Mouse (Mus musculus) forebrain, embryonic 13.5 days (tissue): ENCODE measurements around the gene Zbtb20. TPM values are rescaled to one million over a fixed set of nuclear protein-coding genes. Genes with fewer than 3 reads are reported as not detected.
A peak's percentile ranks its signal among the peaks of the same experiment; 100 is the strongest.

ENCODE experiments used
- ATAC-seq: fragments of 200-750 bp; cut with Nextera tagmentation; 2 replicates; pipeline ENCODE4 v1.8.0; 2017
- H3K27ac ChIP-seq: fragments of 300-500 bp; sonication (generic); 2 replicates; pipeline ENCODE4 v1.5.1; 2015; ENCODE audit warnings: inconsistent platforms, mild to moderate bottlenecking, moderate library complexity
- H3K27me3 ChIP-seq: fragments of 300-500 bp; sonication (generic); 2 replicates; pipeline ENCODE4 v1.6.1; 2015; ENCODE audit warnings: mild to moderate bottlenecking, inconsistent platforms
- H3K36me3 ChIP-seq: fragments of 300-500 bp; sonication (generic); 2 replicates; pipeline ENCODE4 v1.6.1; 2015; ENCODE audit warnings: mild to moderate bottlenecking, inconsistent platforms; ENCODE audit not compliant: poor library complexity, severe bottlenecking
- H3K4me1 ChIP-seq: fragments of 300-500 bp; sonication (generic); 2 replicates; pipeline ENCODE4 v1.6.1; 2015; ENCODE audit warnings: inconsistent platforms
- H3K4me2 ChIP-seq: fragments of 300-500 bp; sonication (generic); 2 replicates; pipeline ENCODE4 v1.6.1; 2015; ENCODE audit warnings: inconsistent platforms, mild to moderate bottlenecking, moderate library complexity
- H3K4me3 ChIP-seq: fragments of 300-500 bp; sonication (generic); 2 replicates; pipeline ENCODE4 v1.5.1; 2015; ENCODE audit warnings: mild to moderate bottlenecking, inconsistent platforms
- H3K9ac ChIP-seq: fragments of 300-500 bp; sonication (generic); 2 replicates; pipeline ENCODE4 v1.6.1; 2015; ENCODE audit warnings: mild to moderate bottlenecking, inconsistent platforms
- H3K9me3 ChIP-seq: fragments of 300-500 bp; sonication (generic); replicated peaks from 2 replicates; pipeline ENCODE4 v1.6.1; 2016; ENCODE audit warnings: inconsistent platforms
- WGBS: fragments of 180-500 bp; shearing (Covaris S2); methylation state at CpG from one replicate; pipeline ENCODE4 v1.1.7; 2015; 5-methylcytosine and 5-hydroxymethylcytosine counted together
- polyA plus RNA-seq: library from polyadenylated mRNA; unstranded; fragments of >200 nt; fragmentation: Nextera tagmentation; extraction: Ambion mirVana; gene quantifications from 2 replicates; pipeline ENCODE4 v1.2.1, GENCODE M21; 2015

Zbtb20 gene
- polyA plus RNA-seq, 1 experiment from 2014 or later = 79.7 TPM

DNA sequence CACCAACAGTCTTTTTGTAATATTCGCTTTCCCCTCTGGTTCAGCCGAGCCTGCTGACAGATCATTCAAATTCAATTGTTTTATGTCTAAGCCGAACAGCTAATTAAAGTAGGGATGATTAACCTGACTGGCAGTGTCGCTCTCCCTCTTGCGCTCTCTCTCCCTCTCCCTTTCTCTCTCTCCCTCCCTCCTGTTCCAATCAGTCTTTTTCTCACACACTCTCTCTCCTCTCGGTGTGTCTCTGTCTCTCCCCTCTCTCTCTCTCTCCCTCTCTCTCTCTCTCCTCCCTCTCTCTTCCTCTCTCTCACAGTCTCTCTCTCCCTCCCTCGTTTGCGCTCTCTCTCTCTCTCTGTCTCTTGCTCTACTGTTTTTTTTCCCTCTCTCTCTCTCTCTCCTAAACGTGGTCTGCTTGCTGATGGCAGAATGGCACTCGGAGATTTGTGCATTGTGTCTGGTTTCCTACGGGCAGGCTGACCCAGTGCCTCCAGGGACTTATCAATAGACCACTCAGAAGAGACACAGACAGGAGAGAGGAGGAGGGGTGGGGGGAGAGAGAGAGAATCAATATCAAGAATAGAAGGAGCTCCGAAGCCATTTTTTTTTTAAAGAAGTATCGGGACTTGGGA is 627.4 kb downstream of the Zbtb20 start:
- Histone ChIP-seq H3K9me3 (no peaks in the 10 kb centered on the region), H3K4me3 (peak overlapping the region; percentile 54), H3K36me3 (no peaks in the 10 kb centered on the region), H3K27me3 (no peaks in the 10 kb centered on the region), H3K4me1 (peaks cover 49% of the 10 kb centered on the region), H3K4me2 (peak overlapping the region; percentile 76), H3K27ac (peak overlapping the region; percentile 99), H3K9ac (peak overlapping the region; percentile 87)
- peak; percentile 81 for ATAC-seq
- under 1% methylated on average over 13 of the region's 13 CpGs for WGBS

DNA sequence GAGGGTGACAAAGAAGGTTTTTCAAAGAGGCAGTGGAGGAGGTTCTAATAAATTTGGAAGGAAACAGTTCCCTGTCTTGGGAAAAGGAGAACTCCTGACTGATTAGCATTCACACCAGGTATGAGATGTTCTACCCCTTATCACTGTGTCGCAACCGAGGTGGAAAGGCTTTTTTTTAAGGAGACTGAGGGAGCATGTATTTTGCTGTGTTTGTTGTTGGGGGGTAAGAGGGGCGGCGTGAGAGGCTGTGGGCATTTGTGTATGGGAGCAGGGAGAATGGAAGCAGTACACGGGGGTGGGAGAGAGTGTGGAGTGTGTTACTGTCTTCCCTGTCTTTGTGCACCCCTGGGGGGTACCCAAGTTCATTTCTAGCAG is 627.9 kb downstream of the Zbtb20 start:
- 0% methylated on average over 5 of the region's 5 CpGs for WGBS
- peak; percentile 65 for ATAC-seq
- H3K4me1 ChIP-seq = peaks cover 54% of the 10 kb centered on the region

DNA sequence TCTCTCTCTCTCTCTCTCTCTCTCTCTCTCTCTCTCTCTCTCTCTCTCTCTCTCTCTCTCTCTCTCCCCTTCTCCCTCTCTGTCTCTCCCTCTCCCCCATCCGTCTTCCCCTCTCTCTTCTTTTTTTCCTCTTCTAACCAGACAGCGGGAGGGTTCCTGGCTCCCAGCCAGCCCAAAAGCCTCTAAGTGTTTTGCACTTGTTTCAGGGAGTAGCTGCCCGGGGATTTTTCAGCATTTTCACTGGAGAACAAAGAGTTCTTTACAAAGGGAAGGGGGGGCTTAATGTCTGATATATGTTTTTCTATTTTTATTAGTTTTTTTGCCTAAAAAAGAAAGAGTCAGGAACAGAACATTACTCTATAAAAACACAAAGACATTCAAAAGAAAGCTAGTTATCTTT is 628.5 kb downstream of the Zbtb20 start:
- no peaks in the 10 kb centered on the region for H3K27me3 ChIP-seq
- peak overlapping the region; percentile 99 for H3K27ac ChIP-seq
- H3K9me3 ChIP-seq = no peaks in the 10 kb centered on the region
- peaks cover 56% of the 10 kb centered on the region for H3K4me1 ChIP-seq
- 0% methylated on average over 3 of the region's 3 CpGs for WGBS
- no peaks in the 10 kb centered on the region for H3K36me3 ChIP-seq
- H3K4me3 ChIP-seq = peak overlapping the region; percentile 54
- H3K9ac ChIP-seq = peak overlapping the region; percentile 87
- peak; percentile 34 for ATAC-seq
- H3K4me2 ChIP-seq = peak overlapping the region; percentile 76

More for the DNA sequence above, 627.9 kb downstream of the Zbtb20 start:
- no peaks in the 10 kb centered on the region for H3K36me3 ChIP-seq
- H3K27ac ChIP-seq = peak overlapping the region; percentile 99
- H3K4me2 ChIP-seq = peak overlapping the region; percentile 76
- H3K9ac ChIP-seq = peak overlapping the region; percentile 87
- no peaks in the 10 kb centered on the region for H3K9me3 ChIP-seq
- H3K4me3 ChIP-seq = peak overlapping the region; percentile 54
- no peaks in the 10 kb centered on the region for H3K27me3 ChIP-seq

DNA sequence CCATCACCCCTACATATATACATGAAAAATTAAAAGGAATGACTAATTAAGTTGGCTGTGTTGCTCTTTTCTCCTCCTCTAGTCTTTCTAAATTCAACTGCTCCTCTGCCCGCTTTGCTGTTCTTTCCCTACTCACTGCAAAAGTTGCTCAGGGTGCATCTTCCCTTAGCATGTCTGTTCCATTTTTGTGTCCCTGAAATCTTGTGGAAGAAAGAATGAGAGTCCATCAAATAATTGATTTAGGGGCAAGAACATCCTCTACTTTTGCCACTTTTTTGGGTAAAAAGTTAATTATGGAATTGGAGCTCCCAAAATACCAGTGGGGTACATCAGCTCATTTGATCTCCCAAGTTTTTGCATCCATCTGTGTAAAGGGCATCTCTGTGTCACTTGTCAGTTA is 628.9 kb downstream of the Zbtb20 start:
- Histone ChIP-seq H3K36me3 (no peaks in the 10 kb centered on the region), H3K27ac (peak overlapping the region; percentile 99), H3K4me2 (peak overlapping the region; percentile 76), H3K4me3 (peak overlapping the region; percentile 54), H3K27me3 (no peaks in the 10 kb centered on the region), H3K9me3 (no peaks in the 10 kb centered on the region), H3K9ac (peak overlapping the region; percentile 87), H3K4me1 (peaks cover 56% of the 10 kb centered on the region)
- WGBS = 9% methylated on average over 1 of the region's 1 CpGs
- ATAC-seq = no peak

DNA sequence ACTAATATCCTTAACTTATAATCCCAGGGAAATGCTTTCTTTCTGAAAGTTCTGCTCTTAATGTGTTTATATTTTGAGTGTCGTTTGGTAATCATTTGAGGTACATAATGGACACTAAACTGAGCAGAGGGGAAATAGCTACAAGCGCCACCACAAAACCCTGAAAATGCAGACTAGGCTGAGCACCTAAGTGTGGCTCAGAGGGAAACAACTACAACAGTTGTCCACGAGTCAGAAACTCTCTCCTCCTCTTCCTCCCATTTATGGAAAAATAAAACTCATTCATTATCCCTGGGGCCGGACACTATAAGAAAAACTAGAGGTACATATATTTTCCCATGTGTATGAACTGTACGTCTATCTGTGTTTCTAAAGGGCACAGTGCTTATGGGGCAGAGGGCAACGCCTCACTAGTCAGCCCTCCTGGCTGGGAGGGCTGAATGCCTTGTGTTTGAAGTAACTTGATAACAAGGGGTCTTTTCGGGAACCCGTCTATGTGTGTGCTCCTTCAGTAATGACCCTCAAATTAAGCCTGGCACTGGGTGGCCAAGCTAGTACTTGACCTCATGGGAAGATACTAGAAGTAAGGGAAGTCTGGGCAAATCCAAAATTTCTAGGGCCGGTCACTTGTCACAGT is 629.8 kb downstream of the Zbtb20 start:
- Histone ChIP-seq H3K27ac (peak overlapping the region; percentile 97), H3K4me2 (peak overlapping the region; percentile 76), H3K4me1 (peaks cover 55% of the 10 kb centered on the region), H3K9ac (peak overlapping the region; percentile 87), H3K36me3 (no peaks in the 10 kb centered on the region), H3K4me3 (peak overlapping the region; percentile 54), H3K27me3 (no peaks in the 10 kb centered on the region), H3K9me3 (no peaks in the 10 kb centered on the region)
- WGBS = 11% methylated on average over 9 of the region's 9 CpGs
- 0 out of 2 replicates have a peak, but pooled peaks have one; percentile 12 for ATAC-seq

DNA sequence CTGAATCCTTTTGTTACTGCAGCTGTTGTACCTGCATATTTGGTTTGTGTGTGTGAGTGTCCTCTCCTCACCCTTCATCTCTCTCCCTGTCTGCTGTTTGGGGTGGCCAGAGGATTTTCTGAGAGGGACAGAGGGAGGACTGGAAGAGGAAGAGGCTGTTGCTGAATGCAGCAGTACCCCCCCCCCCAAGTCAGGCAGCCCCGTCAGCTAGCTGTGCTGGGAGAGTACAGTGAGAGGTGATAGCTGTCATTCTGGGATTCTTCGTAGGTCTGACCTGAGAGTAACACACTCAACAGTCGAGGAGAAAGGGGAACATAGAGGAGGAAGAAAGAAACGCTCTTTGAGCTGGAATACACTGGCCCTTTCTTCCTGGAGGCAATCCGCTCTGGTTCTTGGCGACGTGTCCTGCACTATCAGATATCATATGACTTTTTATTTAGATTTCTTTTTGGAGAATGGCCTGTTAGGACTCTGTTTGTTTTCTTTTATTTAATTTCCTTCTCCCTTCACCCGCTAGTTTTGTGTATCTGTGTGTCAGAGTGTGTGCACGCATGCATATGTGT is 630.6 kb downstream of the Zbtb20 start:
- peak overlapping the region; percentile 76 for H3K4me2 ChIP-seq
- H3K27me3 ChIP-seq = no peaks in the 10 kb centered on the region
- H3K27ac ChIP-seq = peak overlapping the region; percentile 97
- WGBS = 7% methylated on average over 9 of the region's 9 CpGs
- H3K4me3 ChIP-seq = peak overlapping the region; percentile 54
- H3K9ac ChIP-seq = peak overlapping the region; percentile 87
- H3K4me1 ChIP-seq = peaks cover 55% of the 10 kb centered on the region
- ATAC-seq = peak; percentile 24; the same call in 1 of the 2 replicates
- H3K9me3 ChIP-seq = no peaks in the 10 kb centered on the region
- no peaks in the 10 kb centered on the region for H3K36me3 ChIP-seq

DNA sequence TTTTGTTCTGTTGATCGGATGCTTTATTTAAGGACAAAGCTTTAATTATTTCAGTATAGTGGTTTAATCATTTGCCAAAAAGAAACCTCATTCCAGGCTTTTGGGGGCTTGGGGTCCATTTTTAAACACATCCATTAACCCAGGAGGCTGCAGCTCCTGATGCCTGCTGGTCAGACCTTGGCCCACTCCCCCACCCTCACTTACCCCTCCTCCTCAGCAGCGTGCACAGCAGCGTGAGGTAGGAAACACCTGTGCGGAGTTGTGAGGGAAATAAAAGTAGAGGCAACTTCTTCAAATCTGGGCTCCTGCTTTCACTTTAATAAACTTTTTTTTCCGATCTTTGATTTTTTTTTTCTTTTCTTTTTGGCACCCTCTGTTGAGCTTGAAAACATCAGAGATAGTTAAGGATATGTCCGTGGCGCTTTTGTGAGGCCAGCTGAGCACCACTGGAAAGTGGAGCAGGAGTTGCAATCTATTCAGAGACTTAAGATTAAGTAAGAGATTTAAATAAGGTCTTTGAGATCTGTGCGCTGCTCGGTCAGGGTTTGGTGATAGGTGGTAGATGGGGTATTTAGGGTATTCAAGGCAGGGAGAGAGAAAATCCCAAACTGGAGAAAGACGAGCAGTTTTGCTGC is 631.2 kb downstream of the Zbtb20 start:
- H3K9ac ChIP-seq = peak overlapping the region; percentile 87
- peaks cover 55% of the 10 kb centered on the region for H3K4me1 ChIP-seq
- 0 out of 2 replicates have a peak, but pooled peaks have one; percentile 27 for ATAC-seq

DNA sequence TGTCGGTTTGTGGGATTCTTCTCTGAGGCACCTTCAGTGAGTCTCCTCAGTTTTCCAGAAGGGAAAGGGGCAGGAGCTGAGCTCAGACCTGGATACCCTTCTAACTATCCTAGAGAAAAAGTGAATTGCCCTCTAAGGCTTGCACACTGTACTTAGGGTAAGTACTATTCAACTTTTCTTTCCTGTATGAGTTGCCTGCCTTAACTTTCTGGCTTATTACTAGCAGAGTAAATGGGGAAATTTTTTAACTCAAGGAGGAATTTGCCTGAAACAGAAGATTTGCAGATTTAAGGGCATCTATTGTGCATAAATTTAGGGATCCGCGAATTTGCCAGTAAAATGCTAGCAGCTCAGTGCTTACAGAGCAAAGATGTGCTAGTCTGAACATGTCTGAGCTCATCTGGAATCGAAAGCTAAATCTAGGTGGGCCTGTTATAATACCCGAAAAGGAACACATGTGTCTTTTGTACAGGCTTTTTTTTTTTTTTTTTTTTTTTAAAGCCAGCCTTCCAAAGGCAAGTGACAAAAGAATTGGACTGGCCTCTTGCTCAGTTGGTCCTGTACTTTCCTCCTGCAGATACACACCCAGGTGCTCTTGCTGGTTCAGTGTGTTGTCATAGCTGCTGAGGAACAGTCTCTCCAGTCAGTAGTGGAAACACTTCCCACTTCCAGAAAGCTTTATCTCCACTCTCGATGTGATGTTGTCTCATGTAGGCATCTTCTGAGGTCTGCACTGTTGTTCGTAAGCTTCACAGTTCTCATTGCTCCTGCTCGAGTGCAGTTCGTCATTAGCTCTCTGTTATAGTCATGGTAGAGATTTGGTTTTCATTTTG is 632.7 kb downstream of the Zbtb20 start:
- H3K27ac ChIP-seq = peak overlapping the region; percentile 80

More for the DNA sequence above, 631.2 kb downstream of the Zbtb20 start:
- H3K27ac ChIP-seq = peak overlapping the region; percentile 97
- H3K36me3 ChIP-seq = no peaks in the 10 kb centered on the region
- no peaks in the 10 kb centered on the region for H3K27me3 ChIP-seq
- 9% methylated on average over 10 of the region's 10 CpGs for WGBS
- no peaks in the 10 kb centered on the region for H3K9me3 ChIP-seq
- peak overlapping the region; percentile 54 for H3K4me3 ChIP-seq
- peak overlapping the region; percentile 76 for H3K4me2 ChIP-seq

DNA sequence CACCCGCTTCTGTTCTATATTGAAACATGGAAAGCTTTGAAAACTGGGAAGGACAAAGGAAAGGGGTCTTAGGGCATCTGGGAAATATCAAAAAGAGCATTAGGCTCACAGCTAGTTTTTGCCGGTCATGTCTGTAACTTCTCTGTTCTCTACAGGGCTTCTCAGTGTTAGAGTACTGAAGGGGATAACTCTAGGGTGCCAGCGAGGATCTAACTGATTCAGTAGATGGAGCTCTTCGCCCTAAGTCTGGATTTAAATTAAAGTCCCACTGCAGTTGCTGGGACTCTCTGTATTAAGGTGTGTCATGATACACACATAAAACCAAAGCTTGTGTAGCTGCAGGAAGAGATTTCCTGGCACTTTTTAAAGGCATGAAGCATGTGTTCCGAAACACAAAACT is 634.8 kb downstream of the Zbtb20 start:
- no peaks in the 10 kb centered on the region; the same call in 1 of the 2 replicates for H3K36me3 ChIP-seq
- H3K4me3 ChIP-seq = peak overlapping the region; percentile 30
- H3K27me3 ChIP-seq = no peaks in the 10 kb centered on the region
- WGBS = 37% methylated on average over 5 of the region's 5 CpGs
- no peaks in the 10 kb centered on the region for H3K9me3 ChIP-seq
- H3K9ac ChIP-seq = peak overlapping the region; percentile 73
- ATAC-seq = peak; percentile 60
- peaks cover 55% of the 10 kb centered on the region for H3K4me1 ChIP-seq
- H3K27ac ChIP-seq = peak overlapping the region; percentile 85
- peak overlapping the region; percentile 57 for H3K4me2 ChIP-seq

More for the DNA sequence above, 632.7 kb downstream of the Zbtb20 start:
- peak overlapping the region; percentile 76 for H3K4me2 ChIP-seq
- H3K9me3 ChIP-seq = no peaks in the 10 kb centered on the region
- 45% methylated on average over 9 of the region's 9 CpGs for WGBS
- H3K27me3 ChIP-seq = no peaks in the 10 kb centered on the region
- peak overlapping the region; percentile 58 for H3K9ac ChIP-seq
- no peak for ATAC-seq
- H3K4me1 ChIP-seq = peaks cover 54% of the 10 kb centered on the region
- no peaks in the 10 kb centered on the region for H3K36me3 ChIP-seq
- peak overlapping the region; percentile 54 for H3K4me3 ChIP-seq

DNA sequence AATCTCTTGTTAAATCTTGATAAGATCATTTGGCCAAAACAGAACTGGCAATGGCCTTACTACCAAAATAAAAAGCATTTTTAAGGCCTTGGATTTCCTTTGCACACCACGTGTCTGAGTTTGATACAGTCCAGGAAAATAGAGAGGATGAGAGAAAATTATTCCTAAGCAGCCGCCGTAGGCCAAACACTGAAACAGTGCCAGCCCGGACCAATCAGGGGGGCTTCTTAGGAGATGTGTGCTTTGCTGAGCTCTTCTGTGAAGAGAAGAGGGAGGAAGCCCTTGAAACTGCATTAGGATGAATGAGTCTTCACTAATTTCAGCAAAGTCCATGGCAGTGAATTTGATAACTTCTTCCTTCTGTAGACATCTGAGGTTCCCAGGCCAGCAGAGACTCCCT is 635.9 kb downstream of the Zbtb20 start:
- Histone ChIP-seq H3K4me2 (peak overlapping the region; percentile 57), H3K4me3 (0 out of 2 replicates have a peak overlapping the region, but pooled peaks have one; percentile 5), H3K36me3 (no peaks in the 10 kb centered on the region; the same call in 1 of the 2 replicates), H3K9me3 (no peaks in the 10 kb centered on the region), H3K27me3 (no peaks in the 10 kb centered on the region), H3K4me1 (peaks cover 56% of the 10 kb centered on the region), H3K27ac (0 out of 2 replicates have a peak overlapping the region, but pooled peaks have one; percentile 11), H3K9ac (peak overlapping the region; percentile 14; the same call in 1 of the 2 replicates)
- WGBS = 57% methylated on average over 4 of the region's 4 CpGs
- 0 out of 2 replicates have a peak, but pooled peaks have one; percentile 29 for ATAC-seq

DNA sequence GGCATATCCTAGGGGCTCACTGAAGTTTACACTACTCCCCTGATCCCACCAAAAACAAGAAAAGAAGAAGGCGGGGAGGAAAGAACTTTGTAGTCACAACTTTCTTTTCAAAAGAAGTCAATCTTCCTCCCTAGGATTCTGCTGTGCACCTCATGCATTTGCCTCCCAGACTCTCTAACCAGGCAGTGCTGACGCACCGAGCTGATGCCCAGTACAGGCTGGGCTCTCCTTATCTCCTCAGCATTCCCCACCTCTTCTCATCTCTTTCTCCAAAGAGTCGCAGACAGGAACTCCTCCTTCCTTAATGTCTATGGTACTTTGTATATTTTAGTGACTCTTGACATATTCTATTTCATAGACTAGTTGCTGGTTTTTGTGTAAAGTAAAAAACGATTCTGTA is 638.3 kb downstream of the Zbtb20 start:
- Histone ChIP-seq H3K27me3 (no peaks in the 10 kb centered on the region), H3K36me3 (no peaks in the 10 kb centered on the region; the same call in 1 of the 2 replicates), H3K9me3 (no peaks in the 10 kb centered on the region), H3K27ac (no peak overlapping the region), H3K4me3 (no peak overlapping the region), H3K4me2 (no peak overlapping the region), H3K4me1 (peaks cover 43% of the 10 kb centered on the region), H3K9ac (no peak overlapping the region)
- WGBS = 89% methylated on average over 5 of the region's 5 CpGs
- ATAC-seq = no peak
